Mouse (Mus musculus): ENCODE measurements around the gene Reep3.

DNA sequence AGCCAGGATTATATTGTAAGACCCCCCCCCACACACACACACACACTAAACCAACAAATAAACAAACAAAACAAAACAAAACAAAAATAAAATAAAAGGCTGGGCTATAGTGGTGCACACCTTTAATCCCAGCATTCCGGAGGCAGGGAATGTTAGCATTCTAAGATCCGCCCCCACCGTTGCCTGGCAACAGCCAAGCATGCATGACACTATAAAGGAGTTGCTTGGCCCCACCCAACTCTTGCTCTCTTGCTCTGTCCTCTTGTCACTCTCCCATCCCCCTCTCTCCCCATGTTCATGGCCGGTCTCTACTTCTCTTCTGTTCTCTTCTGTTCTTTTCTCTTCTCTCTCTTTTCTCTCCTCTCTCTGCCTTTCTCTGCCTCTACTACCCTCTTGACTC, 128.2 kb downstream of the Reep3 start:
- TF ChIP-seq POLR2A (IDR thresholded peaks at IDR 0.05; ENCODE audit: insufficient read depth, low read length) (no peak), CTCF (IDR thresholded peaks at IDR 0.05; ENCODE audit: low read depth, low read length) (no peak)

Measured in ES-Bruce4 (cell line).